In genomic region chr10:41665498-41665897, GRCm38 (mm10) we compare ENCODE assay signal across 23 mouse cellular contexts. TPM values are rescaled to one million over a fixed set of nuclear protein-coding genes. Genes with fewer than 3 reads are reported as not detected.
"Had no signal": no experiment of that assay in that cellular context is flagged by ENCODE, and none has a peak within 500 bp of the region (broad histone marks: within the 10 kb centered on the region; RNA-seq: fewer than 3 reads in every experiment).

No protein-coding gene starts in this region.

- H3K27me3 ChIP-seq: limb, embryonic 12.5 days; limb, embryonic 15.5 days; lung, embryonic 15.5 days; neural tube, embryonic 12.5 days; neural tube, embryonic 15.5 days had no signal

- H3K9ac ChIP-seq: limb, embryonic 12.5 days; limb, embryonic 15.5 days; liver, embryonic 14.5 days; liver, postnatal 0 days; lung, embryonic 15.5 days; neural tube, embryonic 12.5 days; neural tube, embryonic 15.5 days had no signal

- H3K4me1 ChIP-seq: limb, embryonic 12.5 days; limb, embryonic 15.5 days; lung, embryonic 15.5 days; neural tube, embryonic 12.5 days; neural tube, embryonic 15.5 days had no signal

- DNase-seq: kidney, adult 2 months; kidney, postnatal 25 days; layer of hippocampus, adult 9-11 months; liver, postnatal 0 days; lung, postnatal 10 days; midbrain, embryonic 14.5 days; thymus, adult 2 months; thymus, postnatal 14 days; thymus, postnatal 4 days had no signal

- ATAC-seq: intestine, postnatal 0 days; liver, postnatal 0 days had no signal

- H3K4me3 ChIP-seq: layer of hippocampus, adult 2 months; limb, embryonic 12.5 days; limb, embryonic 15.5 days; lung, embryonic 15.5 days; neural tube, embryonic 12.5 days; neural tube, embryonic 15.5 days had no signal

- H3K9me3 ChIP-seq: limb, embryonic 15.5 days; lung, embryonic 15.5 days; neural tube, embryonic 12.5 days had no signal

- H3K36me3 ChIP-seq: limb, embryonic 12.5 days; limb, embryonic 15.5 days; lung, embryonic 15.5 days; neural tube, embryonic 12.5 days; neural tube, embryonic 15.5 days had no signal

- H3K4me2 ChIP-seq: limb, embryonic 12.5 days; limb, embryonic 15.5 days; liver, embryonic 11.5 days; lung, embryonic 15.5 days; midbrain, embryonic 11.5 days; neural tube, embryonic 12.5 days; neural tube, embryonic 15.5 days had no signal

- H3K27ac ChIP-seq: kidney, postnatal 0 days; layer of hippocampus, adult 2 months; limb, embryonic 12.5 days; limb, embryonic 15.5 days; liver, embryonic 14.5 days; lung, embryonic 15.5 days; macrophage; neural tube, embryonic 12.5 days; neural tube, embryonic 15.5 days; stomach, postnatal 0 days had no signal

RNA-seq across cellular contexts. Expression of gene Ccdc162, which starts 50.9 kb away (rescaled TPM):
- total RNA-seq: megakaryocyte-erythroid progenitor cell, adult 5-6 weeks had no signal
- polyA plus RNA-seq: macrophage had no signal
